Mouse (Mus musculus): ENCODE data around the gene Ppil6.

DNA sequence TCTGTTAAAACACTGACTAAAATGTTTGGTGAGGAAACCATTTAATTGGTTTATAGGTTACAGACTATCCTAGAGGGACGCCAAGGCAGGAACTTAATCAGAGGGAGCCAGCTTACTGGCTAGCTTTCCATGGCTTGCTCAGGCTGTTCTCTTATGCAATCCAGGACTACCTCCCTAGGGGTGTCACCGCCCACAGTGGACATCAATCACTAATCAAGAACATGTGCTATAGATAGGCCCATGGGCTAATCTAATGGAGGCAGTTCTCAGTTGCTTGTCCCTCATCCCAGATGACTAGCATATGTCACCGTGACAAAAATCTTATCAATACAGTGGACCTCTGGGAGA lies 47.7 kb downstream of the Ppil6 start:
- TF ChIP-seq CTCF (IDR thresholded peaks at IDR 0.05; ENCODE audit: low read depth, low read length) = no peak
- TF ChIP-seq EP300 (IDR thresholded peaks at IDR 0.05; ENCODE audit: insufficient read depth, low read depth, low read length) = no peak
